Mouse (Mus musculus): Measurements from ENCODE around the gene Espnl.

GRCm38 (mm10) chr1:91365816-91366214, 43.9 kb downstream of the Espnl start:
- no peak for TF ChIP-seq POLR2A (IDR thresholded peaks at IDR 0.05; ENCODE audit: low read depth, low read length)
- no peak for TF ChIP-seq MAFK (IDR thresholded peaks at IDR 0.05; ENCODE audit: insufficient replicate concordance, low read length)
- TF ChIP-seq CTCF (conservative IDR thresholded peaks at IDR 0.05 in 1 of 2, IDR thresholded peaks at IDR 0.05 in 1 of 2; ENCODE audit: low read depth in 2 of 2, low read length in 2 of 2) = no peak
- no peak for TF ChIP-seq EP300 (IDR thresholded peaks at IDR 0.05; ENCODE audit: low read length)
- no peak for TF ChIP-seq JUND (conservative IDR thresholded peaks at IDR 0.05; ENCODE audit: low read depth, low read length)
- TF ChIP-seq NRF1 (IDR thresholded peaks at IDR 0.05; ENCODE audit: low read depth, low read length) = no peak
- TF ChIP-seq USF2 (conservative IDR thresholded peaks at IDR 0.05; ENCODE audit: low read depth, low read length) = no peak

All from CH12.LX (cell line).